Mouse (Mus musculus) gastrocnemius, adult 2 months (tissue): Measurements from ENCODE around the gene Utp6. TPM values are rescaled to one million over a fixed set of nuclear protein-coding genes. Genes with fewer than 3 reads are reported as not detected.

Experiments
- DNase-seq: peaks from one replicate; pipeline ENCODE4 v3.0.0; 2022
- H3K27ac ChIP-seq: fragments of 200-600 bp; 2 replicates; pipeline ENCODE4 v1.8.1; 2022; ENCODE audit warnings: mild to moderate bottlenecking
- H3K4me3 ChIP-seq: fragments of 200-600 bp; 2 replicates; pipeline ENCODE4 v1.8.1; 2022; ENCODE audit warnings: mild to moderate bottlenecking, moderate library complexity
- CTCF ChIP-seq: fragments of 200-600 bp; IDR thresholded peaks from 2 replicates; pipeline ENCODE4 v1.8.1; 2022; ENCODE audit warnings: antibody characterized with exemption, mild to moderate bottlenecking, moderate library complexity
- intact Hi-C: fragments of 180-260 bp; cut with DNase I; formaldehyde crosslinking; loops from one replicate; pipeline ENCODE4 v1.15.1; 2025
- total RNA-seq, 2 experiments: library from RNA; stranded (reverse); gene quantifications; 2 replicates each; pipeline ENCODE4 v1.2.3; 2021

The Utp6 gene
- total RNA-seq, 2 experiments from 2014 or later = 30.2 to 31.2 TPM

- DNase-seq = no peak
- H3K4me3 ChIP-seq = no peak overlapping the region
- no peak overlapping the region for H3K27ac ChIP-seq
- no peak; the same call in 1 of the 2 replicates for TF ChIP-seq CTCF
- intact Hi-C loops = no loop called here
These were observed 26.4 kb downstream of the Utp6 start for GRCm38 (mm10) chr11:79935766-79936165.

DNA sequence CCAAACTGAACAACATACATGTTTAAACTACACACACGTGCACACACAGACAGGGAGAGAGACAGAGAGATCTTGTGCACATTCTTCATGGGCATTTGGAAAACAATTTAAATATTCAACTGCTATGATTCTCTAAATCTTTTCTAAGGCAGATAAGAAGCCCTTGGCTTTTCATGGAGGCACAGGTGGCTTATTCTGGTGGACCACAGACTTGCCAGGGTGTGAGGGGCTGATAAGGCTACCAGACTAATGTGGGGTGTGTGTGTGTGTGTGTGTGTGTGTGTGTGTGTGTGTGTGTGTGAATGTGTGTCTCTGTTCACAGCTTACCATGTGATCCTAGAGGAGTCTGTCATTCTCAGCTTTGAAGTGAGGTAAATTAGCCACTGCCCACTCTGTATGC, 39.4 kb downstream of the Utp6 start:
- no peak for TF ChIP-seq CTCF
- intact Hi-C loops = loop anchor here (5.0 kb wide), 2 partner anchors 130 to 295 kb away; no protein-coding TSS in a partner anchor
- no peak for DNase-seq
- H3K27ac ChIP-seq = no peak overlapping the region
- H3K4me3 ChIP-seq = no peak overlapping the region

DNA sequence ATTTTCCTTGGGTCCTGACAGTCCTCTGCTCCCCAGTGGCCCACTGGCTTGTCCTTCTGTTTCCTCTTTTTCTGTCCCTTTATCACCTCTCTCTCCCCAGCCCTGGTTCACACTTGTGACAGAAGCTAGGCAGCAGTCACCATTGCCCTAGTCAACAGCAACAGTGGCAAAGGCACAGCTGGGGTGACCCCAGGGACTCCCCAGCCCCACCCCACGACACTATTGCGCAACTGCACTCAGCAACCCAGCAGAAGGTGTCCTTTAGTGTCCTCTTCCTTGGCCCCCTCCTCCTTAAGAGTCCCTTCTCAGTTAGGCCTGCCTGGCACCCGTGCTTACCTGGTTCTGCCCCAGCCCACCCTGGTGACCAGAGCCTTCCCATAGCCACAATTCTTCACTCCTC, 40.0 kb downstream of the Utp6 start:
- DNase-seq = peak; percentile 32
- intact Hi-C loops = loop anchor here (5.0 kb wide), 2 partner anchors 130 to 295 kb away; no protein-coding TSS in a partner anchor
- Histone ChIP-seq H3K27ac (no peak overlapping the region), H3K4me3 (no peak overlapping the region)
- TF ChIP-seq CTCF = no peak

GRCm38 (mm10) chr11:79920505-79921025, 41.6 kb downstream of the Utp6 start:
- no peak for TF ChIP-seq CTCF
- H3K27ac ChIP-seq = peak overlapping the region; percentile 79
- peak overlapping the region; percentile 34 for H3K4me3 ChIP-seq
- peak; percentile 38 for DNase-seq
- intact Hi-C loops = loop anchor here (1.0 to 5.0 kb wide), 3 partner anchors 128 to 293 kb away; no protein-coding TSS in a partner anchor

- peak overlapping the region; percentile 79 for H3K27ac ChIP-seq
- DNase-seq = peak; percentile 89
- H3K4me3 ChIP-seq = peak overlapping the region; percentile 34
- peak; percentile 94 for TF ChIP-seq CTCF
- intact Hi-C loops = loop anchor here (1.0 to 5.0 kb wide), 3 partner anchors 128 to 293 kb away; no protein-coding TSS in a partner anchor
These were observed 42.3 kb downstream of the Utp6 start for GRCm38 (mm10) chr11:79919685-79920504.

DNA sequence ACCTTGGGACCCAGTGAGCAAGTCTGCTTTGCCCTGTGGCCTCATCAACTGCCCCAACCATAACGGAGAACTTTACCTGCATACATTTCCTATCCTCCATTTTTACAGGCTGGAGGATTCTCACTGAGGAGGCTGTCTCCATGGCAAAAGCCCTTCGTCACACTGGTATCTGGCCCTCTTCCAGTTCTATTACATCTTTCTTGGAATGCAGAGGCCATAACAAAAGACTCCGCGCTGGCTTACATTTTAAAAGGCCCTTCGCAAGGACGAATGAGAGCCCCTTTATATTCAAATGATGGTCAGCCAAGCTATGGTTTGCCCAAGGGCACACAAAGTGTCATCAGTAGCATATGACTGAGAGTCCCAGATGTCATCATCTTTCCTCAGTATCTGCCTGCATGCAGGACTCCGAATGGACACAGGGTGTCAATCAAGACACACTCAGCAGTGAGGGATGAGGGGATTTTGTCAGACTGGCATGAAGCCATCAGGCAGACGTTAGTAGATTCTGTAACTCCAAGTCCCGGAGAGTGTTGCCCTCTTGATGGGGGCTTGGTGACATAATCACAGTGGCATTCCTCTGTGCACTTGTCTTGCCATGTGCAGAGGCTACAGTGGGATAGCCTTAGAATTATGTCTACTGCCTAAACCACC, 46.4 kb downstream of the Utp6 start:
- Histone ChIP-seq H3K27ac (no peak overlapping the region), H3K4me3 (no peak overlapping the region)
- DNase-seq = no peak
- TF ChIP-seq CTCF = no peak
- intact Hi-C loops = no loop called here

- Histone ChIP-seq H3K4me3 (no peak overlapping the region), H3K27ac (no peak overlapping the region)
- peak; percentile 60 for DNase-seq
- intact Hi-C loops = loop anchor here (5.0 kb wide), 1 partner anchor 72 kb away; no protein-coding TSS in a partner anchor
- TF ChIP-seq CTCF = no peak
These were observed 53.3 kb downstream of the Utp6 start for GRCm38 (mm10) chr11:79908600-79909483.

GRCm38 (mm10) chr11:79906920-79907319, 55.3 kb downstream of the Utp6 start:
- no peak overlapping the region for H3K4me3 ChIP-seq
- DNase-seq = no peak
- H3K27ac ChIP-seq = no peak overlapping the region
- no peak for TF ChIP-seq CTCF
- intact Hi-C loops = loop anchor here (5.0 kb wide), 1 partner anchor 70 kb away; no protein-coding TSS in a partner anchor

DNA sequence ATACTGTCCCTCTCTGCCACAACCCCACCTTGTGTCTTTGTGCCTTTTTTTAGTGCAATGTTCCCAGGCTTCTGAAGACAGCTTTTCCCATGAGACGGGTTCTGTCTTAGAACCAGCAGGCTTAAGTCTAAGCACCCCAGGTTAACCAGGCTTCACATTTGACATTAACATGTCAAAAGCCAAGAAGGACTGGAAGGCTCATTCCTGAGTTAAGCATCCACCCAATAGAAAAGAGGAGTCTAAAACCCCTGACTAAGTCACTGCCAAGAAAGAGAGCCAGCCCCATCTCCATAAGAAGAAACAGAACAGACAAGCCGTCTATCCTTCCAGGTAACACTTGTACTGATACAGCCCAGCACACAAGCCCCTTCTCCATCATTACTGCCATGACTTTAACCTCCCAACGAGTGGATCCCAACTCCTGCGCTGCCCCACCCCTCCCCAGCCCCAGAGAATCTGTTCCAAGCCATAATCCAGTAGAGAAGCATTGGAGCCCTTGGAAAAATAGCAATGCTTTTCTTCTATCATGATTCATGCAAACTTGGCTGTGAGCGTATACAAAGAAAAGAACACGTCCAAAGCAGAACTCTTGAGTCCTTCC, 59.2 kb downstream of the Utp6 start:
- H3K27ac ChIP-seq = no peak overlapping the region
- no peak for TF ChIP-seq CTCF
- DNase-seq = no peak
- intact Hi-C loops = no loop called here
- no peak overlapping the region for H3K4me3 ChIP-seq

GRCm38 (mm10) chr11:79901146-79901545, 61.0 kb downstream of the Utp6 start:
- no peak for TF ChIP-seq CTCF
- H3K27ac ChIP-seq = no peak overlapping the region
- no peak for DNase-seq
- no peak overlapping the region for H3K4me3 ChIP-seq
- intact Hi-C loops = no loop called here

GRCm38 (mm10) chr11:79892259-79892658, 69.9 kb downstream of the Utp6 start:
- no peak for DNase-seq
- H3K27ac ChIP-seq = no peak overlapping the region
- intact Hi-C loops = no loop called here
- TF ChIP-seq CTCF = no peak; the same call in 1 of the 2 replicates
- H3K4me3 ChIP-seq = no peak overlapping the region

GRCm38 (mm10) chr11:79890822-79891221, 71.4 kb downstream of the Utp6 start:
- H3K27ac ChIP-seq = no peak overlapping the region
- H3K4me3 ChIP-seq = no peak overlapping the region
- no peak for TF ChIP-seq CTCF
- no peak for DNase-seq
- intact Hi-C loops = no loop called here
